Mouse (Mus musculus): ENCODE measurements at regions not wholly inside any gene's neighbourhood (a gene's known extent, or its start where the extent isn't known, plus 50 kb on each side); places are given as distances from the start of the nearest gene placed in this dataset.

GRCm38 (mm10) chr13:84063406-84063805, 158.7 kb upstream of the Tmem161b start:
- TF ChIP-seq CTCF (IDR thresholded peaks at IDR 0.05), result no peak
- DNase-seq (ENCODE audit: extremely low spot score in 1 of 2, low spot score in 2 of 2), result no peak
- H3K4me3 ChIP-seq, result no peak overlapping the region
- intact Hi-C loops (cut with DNase I), result no loop called here
- peak overlapping the region; percentile 87 for H3K27ac ChIP-seq

- no peak for DNase-seq (ENCODE audit: extremely low spot score in 1 of 2, low spot score in 2 of 2)
- H3K4me3 ChIP-seq, result no peak overlapping the region; the same call in 1 of the 2 replicates
These were observed 157.7 kb upstream of the Tmem161b start for GRCm38 (mm10) chr13:84064291-84064940.

GRCm38 (mm10) chr13:84065256-84065898, 156.7 kb upstream of the Tmem161b start:
- Histone ChIP-seq H3K27ac (peak overlapping the region; percentile 58), H3K4me3 (no peak overlapping the region)
- no peak for TF ChIP-seq CTCF (IDR thresholded peaks at IDR 0.05)
- intact Hi-C loops (cut with DNase I), result loop anchor here (2.0 to 5.0 kb wide), 2 partner anchors 327 to 547 kb away; no protein-coding TSS in a partner anchor
- no peak for DNase-seq (ENCODE audit: extremely low spot score in 1 of 2, low spot score in 2 of 2)

More at GRCm38 (mm10) chr13:84064291-84064940, 157.7 kb upstream of the Tmem161b start:
- peak overlapping the region; percentile 68 for H3K27ac ChIP-seq
- intact Hi-C loops (cut with DNase I), result loop anchor here (2.0 kb wide), 1 partner anchor 326 kb away; no protein-coding TSS in a partner anchor
- no peak for TF ChIP-seq CTCF (IDR thresholded peaks at IDR 0.05)

GRCm38 (mm10) chr13:84066211-84066959, 155.7 kb upstream of the Tmem161b start:
- Histone ChIP-seq H3K27ac (peak overlapping the region; percentile 66), H3K4me3 (no peak overlapping the region)
- no peak for TF ChIP-seq CTCF (IDR thresholded peaks at IDR 0.05)
- intact Hi-C loops (cut with DNase I), result loop anchor here (5.0 kb wide), 1 partner anchor 546 kb away; no protein-coding TSS in a partner anchor
- no peak for DNase-seq (ENCODE audit: extremely low spot score in 1 of 2, low spot score in 2 of 2)

- no peak for TF ChIP-seq CTCF (IDR thresholded peaks at IDR 0.05)
- Histone ChIP-seq H3K27ac (no peak overlapping the region; the same call in 1 of the 2 replicates), H3K4me3 (no peak overlapping the region)
- DNase-seq (ENCODE audit: extremely low spot score in 1 of 2, low spot score in 2 of 2), result no peak
- intact Hi-C loops (cut with DNase I), result loop anchor here (5.0 kb wide), 1 partner anchor 545 kb away; no protein-coding TSS in a partner anchor
These were observed 155.0 kb upstream of the Tmem161b start for GRCm38 (mm10) chr13:84066960-84067665.

- DNase-seq (ENCODE audit: extremely low spot score in 1 of 2, low spot score in 2 of 2), result no peak
- Histone ChIP-seq H3K27ac (no peak overlapping the region), H3K4me3 (no peak overlapping the region)
- intact Hi-C loops (cut with DNase I), result loop anchor here (5.0 kb wide), 1 partner anchor 544 kb away; no protein-coding TSS in a partner anchor
- TF ChIP-seq CTCF (IDR thresholded peaks at IDR 0.05), result no peak
These were observed 153.7 kb upstream of the Tmem161b start for GRCm38 (mm10) chr13:84068365-84068764.

Small RNA genes in the stretch of these regions (microRNA-seq; reads per million reads assigned to microRNA genes)
- gene Mir9-2, result 1.9 to 2.4 reads per million in 2 experiments
